Mouse (Mus musculus) retina, embryonic 14.5 days (tissue): ENCODE results near the gene Kdf1.
"Not testable (repeated sequence)": the region's sequence is repeated elsewhere in the genome, so short reads cannot be mapped to it uniquely, and the experiment has no call there.

Experiments
- DNase-seq: peaks from one replicate; pipeline ENCODE4 v3.0.0-alpha.2; 2015; ENCODE audit warnings: low spot score

Gene Kdf1

GRCm38 (mm10) chr4:133496738-133497445, 21.9 kb upstream of the Kdf1 start:
- DNase-seq: no peak

- peak; percentile 50 for DNase-seq
Observed at GRCm38 (mm10) chr4:133497461-133498159, 21.2 kb upstream of the Kdf1 start.

- peak; percentile 87 for DNase-seq
Observed at GRCm38 (mm10) chr4:133498160-133498724, 20.5 kb upstream of the Kdf1 start, which contains the start of gene Trnp1. Gene Trnp1 (minus strand): TSS chr4:133498550.

DNA sequence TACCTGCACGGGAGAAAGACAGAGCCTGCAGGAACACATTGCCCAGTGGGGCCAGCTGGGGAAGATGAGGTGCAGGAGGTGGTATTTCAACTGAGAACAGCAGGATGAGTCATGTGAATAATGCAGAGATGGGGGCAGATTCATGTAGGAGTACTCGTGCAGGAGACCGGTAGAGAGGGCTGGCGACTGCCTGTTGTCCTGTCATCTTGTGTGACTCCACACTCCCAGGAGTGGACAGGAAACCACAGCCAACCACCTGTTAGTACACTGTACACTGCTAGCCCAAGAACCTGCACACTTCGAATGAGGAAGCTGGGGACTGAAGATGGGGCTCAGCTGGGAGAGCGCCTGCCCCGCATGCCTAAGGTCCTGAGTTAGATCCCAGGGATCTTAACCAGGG, 17.2 kb upstream of the Kdf1 start:
- no peak for DNase-seq

DNA sequence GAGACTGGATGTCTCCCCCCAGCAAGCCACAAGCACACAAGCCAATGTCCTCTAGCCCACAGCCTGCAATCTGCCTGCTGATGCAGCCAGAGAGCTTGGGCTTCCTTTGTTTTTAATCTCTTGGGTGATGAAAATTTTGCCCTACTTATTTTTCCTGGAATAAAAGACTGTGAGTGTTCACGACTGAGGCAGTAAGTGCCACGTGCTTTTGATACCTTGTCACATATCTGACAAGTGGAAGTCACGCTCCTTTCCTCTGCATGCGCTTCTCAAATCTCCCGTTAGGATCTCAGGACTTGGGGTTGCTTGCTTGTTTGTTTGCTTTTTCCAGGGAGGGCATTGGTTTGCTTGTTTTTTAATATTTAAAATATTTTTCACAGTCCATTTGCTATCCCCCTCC, 14.5 kb upstream of the Kdf1 start:
- no peak for DNase-seq

- no peak for DNase-seq
Observed at GRCm38 (mm10) chr4:133504755-133505485, 13.8 kb upstream of the Kdf1 start.

DNA sequence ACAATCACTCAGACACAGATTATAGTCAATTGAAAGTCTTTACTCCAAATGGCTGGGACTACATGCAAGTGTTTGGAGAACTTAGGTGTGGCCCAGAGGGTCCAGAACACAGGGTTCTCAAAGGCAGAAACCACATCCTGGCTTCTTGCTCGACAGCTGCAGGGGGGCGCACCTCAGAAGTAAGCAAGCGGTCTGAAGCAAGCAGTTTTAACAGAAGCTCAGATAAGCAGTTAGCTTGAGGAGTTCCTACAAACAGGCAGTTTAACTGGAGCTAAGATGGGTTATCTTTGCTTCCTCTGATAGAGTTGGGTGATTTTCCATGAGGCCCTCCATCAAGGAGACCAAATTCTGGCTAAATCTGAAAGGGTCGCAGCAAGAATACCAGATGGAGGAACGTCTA, 12.2 kb upstream of the Kdf1 start:
- DNase-seq: no peak

DNA sequence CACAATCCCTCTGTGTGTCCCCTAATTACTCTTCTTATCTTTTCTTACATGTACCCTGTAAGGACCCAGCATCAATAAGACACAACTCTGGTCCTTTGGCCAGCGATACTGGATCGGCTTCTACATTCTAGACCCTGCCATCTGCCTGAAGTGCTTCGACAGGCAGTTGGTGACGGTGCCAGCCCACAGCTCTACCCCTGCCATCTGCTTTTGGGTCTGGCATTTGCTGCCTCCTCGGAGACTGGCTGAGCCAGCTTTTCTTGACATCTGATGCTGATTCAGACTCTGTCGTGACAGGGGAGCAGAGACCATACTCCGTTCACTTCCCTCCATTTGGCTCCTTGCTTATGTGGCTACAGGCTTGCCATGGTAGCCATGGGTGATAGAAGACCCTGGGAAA, 9.8 kb upstream of the Kdf1 start:
- DNase-seq: no peak

DNA sequence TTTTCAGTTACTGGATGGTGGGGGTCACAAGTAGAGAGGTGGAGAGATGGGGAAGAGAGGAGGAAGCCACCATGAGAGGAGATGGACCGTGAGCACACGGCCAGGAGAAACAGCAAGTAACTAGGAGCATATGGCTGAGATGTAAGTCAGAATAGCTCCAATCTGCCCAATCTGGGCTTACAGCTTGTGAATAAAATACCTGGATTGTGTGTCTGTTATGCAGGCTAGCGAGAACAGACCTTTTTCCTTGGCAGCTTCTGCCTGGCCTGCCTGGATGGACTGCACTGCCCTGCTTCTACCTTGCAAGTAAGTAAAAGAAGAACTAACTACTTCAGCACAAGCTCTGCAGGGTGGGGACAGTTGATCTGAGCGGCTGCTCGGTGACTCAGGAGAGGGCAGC, 7.7 kb upstream of the Kdf1 start:
- no peak for DNase-seq

DNA sequence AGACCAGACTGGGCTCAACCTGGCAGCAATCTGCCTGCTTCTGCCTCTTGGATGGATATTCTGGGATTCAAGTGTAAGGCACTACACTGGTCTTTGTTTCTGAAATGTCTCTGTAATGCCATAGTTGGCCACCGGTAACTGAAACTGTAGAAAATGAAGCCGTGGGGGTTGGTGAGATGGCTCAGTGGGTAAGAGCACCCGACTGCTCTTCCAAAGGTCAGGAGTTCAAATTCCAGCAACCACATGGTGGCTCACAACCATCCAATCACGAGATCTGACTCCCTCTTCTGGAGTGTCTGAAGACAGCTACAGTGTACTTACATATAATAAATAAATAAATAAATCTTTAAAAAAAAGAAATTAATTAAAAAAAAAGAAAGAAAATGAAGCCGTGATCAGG, 6.3 kb upstream of the Kdf1 start:
- not testable (repeated sequence) for DNase-seq

DNA sequence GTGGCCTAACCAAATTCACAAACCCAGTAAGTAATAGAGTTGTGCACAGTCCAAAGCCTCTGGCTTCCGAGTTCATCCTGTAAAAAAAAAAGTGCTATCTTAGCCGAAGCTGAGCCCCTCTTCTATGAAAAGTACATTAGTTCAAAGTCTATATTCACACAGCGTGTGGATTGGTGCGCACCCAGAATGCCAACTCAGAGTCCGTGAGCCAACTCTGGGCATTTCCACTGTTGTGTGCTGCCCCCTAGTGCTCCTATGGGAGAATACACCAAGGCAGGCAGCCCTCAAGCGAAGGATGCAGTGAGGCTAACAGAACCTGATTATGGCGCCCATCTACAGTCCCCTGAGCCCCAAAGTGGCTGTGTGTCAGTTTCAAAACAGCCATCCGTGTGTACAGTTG, 5.8 kb upstream of the Kdf1 start:
- peak; percentile 86 for DNase-seq

- no peak for DNase-seq
Observed at GRCm38 (mm10) chr4:133519369-133519665, 554 bp downstream of the Kdf1 start.

GRCm38 (mm10) chr4:133521502-133521901, 2.7 kb downstream of the Kdf1 start:
- no peak for DNase-seq

- DNase-seq: no peak
Observed at GRCm38 (mm10) chr4:133527788-133528187, 9.0 kb downstream of the Kdf1 start.

- DNase-seq: no peak
Observed at GRCm38 (mm10) chr4:133532777-133533176, 14.0 kb downstream of the Kdf1 start.

DNA sequence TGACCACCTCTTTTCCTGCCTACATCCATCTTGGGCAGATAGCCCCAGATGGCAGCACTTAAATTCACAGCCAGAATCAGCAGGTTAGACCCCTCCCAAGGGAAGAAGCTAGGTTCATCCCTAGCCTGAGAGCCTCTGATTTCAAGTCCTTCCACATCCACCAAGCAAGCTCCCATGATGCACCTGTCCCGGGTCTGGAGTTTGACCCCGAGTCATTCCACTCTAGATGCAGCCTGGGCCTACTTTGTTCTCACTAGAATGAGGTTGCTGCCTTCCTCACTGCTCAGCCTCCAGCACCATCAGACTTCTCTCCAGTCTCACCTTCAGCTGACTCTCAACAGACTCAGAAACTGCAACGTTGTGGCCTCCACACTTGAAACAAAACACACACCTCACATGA, 17.3 kb downstream of the Kdf1 start:
- DNase-seq: no peak

GRCm38 (mm10) chr4:133536652-133537051, 17.9 kb downstream of the Kdf1 start:
- no peak for DNase-seq

DNA sequence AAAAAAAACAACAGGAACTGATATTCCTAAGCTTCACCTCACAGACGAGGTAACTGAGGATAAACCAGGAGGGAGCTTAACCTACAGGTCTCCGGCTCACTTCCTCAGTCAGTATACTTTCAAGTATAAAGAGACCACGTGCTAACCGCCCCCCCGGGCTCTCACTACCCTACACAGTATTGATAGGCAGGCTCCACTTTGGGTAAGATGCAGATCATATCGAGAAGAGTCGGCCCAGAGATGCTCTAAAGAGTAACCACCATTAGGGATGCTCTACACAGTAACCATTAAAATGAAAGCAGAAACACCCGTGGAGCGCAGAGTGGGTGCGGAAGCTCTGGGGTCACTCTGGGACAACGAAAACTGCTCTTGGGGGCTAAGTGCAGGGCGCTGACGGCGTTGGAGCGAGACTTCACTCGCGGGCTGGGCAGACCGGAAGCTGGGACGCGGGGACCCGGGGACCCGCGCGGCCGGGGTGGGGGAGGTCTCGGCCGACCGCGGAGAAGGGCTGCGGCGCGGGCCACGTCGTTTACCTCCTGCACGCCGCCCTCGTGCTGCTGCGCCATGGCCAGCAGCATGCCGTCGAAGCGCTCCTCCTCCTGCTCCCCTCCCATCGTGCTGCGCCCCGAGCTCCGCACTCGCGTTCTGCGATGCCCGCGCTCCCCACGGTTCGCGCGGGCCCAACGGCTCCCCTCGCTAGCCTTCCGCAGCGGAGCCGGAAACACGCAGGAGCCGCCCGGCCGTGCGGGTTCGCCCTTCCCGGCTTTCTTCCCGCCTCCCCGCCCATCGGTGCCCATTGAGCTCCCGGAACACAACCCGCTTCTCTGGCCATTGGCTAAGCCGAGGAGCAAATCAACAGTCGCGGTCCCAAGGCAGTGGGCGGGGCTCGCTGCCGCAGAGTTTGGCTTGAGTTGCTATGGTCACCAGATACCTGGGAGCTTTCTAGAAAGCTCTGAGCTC, 26.8 kb downstream of the Kdf1 start, which contains the start of gene Nudc:
Nudc (minus strand) TSS at position 725 of the 960 bp plus-strand sequence.
- DNase-seq: peak; percentile 98

DNA sequence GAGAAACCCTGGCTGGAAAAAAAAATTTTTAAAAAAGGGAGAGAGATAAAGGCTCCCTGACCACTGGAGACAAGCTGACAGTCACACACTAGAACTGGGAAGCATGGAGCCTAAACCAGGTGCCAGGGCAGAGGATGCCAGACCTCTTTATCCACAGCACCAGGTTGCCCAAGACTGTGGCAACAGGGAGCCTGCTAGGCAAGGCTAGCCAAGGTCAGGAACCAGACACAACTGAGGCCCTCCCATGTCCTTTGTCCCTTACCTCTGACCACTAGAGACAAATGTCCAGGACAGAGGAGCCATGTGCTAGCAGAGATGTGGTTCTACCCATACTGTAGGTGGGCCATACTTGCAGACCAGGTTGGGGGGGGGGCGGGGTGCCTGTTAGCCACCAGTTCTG, 33.3 kb downstream of the Kdf1 start:
- no peak for DNase-seq

DNA sequence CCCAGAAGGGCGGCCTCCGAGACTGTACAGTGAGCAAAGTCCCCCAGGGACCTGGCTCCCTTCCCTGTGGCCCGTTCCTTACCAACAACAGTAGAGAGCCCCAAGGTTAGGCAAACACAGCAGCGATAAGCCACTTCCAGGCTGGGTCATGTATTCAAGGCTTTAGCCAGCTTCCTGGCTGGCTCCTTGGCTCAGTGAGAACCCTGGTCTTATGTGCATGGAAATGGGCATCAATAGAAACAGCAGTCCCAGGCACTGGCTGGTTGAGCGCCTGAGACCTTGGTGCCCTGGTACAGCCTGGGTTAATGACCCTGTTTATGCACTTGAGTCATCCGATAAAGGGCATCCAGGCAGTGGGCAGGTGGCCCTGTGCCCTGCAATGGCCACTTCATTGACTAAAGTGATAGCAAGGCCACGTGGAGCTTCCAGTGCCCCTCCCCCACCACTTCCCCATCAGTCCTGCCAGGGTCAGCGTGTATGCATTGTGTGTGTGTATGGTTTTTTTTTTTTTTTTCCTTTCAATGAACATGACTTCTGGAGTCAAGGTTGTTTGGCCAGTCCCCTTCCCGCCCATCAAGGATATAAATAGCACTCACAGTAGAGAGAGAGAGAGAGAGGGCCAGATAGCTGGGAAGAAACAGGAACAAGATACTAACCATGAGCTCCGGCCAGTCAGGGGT, 34.1 kb downstream of the Kdf1 start, which contains the start of gene Nr0b2:
Nr0b2 (plus strand) TSS at position 609 of the 680 bp plus-strand sequence.
- DNase-seq: no peak
